In the genomic region with DNA sequence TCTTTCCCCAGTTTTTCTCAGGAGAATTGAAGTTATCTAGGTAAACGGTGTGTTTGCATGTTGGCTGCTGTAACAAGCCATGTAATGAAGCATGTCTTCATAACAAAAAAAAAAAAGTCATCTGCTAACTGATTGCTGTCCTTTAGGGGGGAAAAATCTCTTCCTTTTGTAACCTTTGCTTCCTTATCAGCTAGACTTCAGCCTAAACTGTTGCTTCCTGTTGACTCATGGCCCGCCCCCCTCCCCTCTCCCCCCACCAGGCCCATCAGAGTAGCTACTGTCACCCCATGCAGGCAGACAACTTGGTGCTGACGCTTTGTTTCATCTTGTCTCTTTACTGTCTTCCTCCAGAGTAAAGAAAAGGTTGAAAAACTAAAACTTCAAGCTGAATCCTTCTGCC, we compare ENCODE assay signal across 29 mouse cellular contexts.
DNase-seq lines count a peak whose midpoint lies in the region; ATAC-seq and TF ChIP-seq lines count a peak whose summit lies in the region.
"Had no signal": no experiment of that assay in that cellular context is flagged by ENCODE, and none has a peak within 500 bp of the region (broad histone marks: within the 10 kb centered on the region; RNA-seq: fewer than 3 reads in every experiment).

No protein-coding gene starts in this region.

- H3K9me3 ChIP-seq in liver, embryonic 14.5 days (ENCODE audit: control insufficient read depth, low read length) = no peaks in the 10 kb centered on the region
- H3K9me3 ChIP-seq in midbrain, embryonic 16.5 days (replicated peaks; ENCODE audit: control insufficient read depth, low read length, poor library complexity, severe bottlenecking) = no peaks in the 10 kb centered on the region
- H3K9me3 ChIP-seq: heart, embryonic 13.5 days; hindbrain, embryonic 13.5 days; midbrain, embryonic 10.5 days; neural tube, embryonic 15.5 days; stomach, embryonic 15.5 days had no signal

- H3K36me3 ChIP-seq in liver, embryonic 14.5 days (replicated peaks; ENCODE audit: control insufficient read depth, insufficient read depth, low read depth) = no peaks in the 10 kb centered on the region
- no peaks in the 10 kb centered on the region for H3K36me3 ChIP-seq in midbrain, embryonic 16.5 days (ENCODE audit: control insufficient read depth, insufficient read depth, low read length)
- H3K36me3 ChIP-seq: G1E; heart, embryonic 13.5 days; hindbrain, embryonic 13.5 days; midbrain, embryonic 10.5 days; neural tube, embryonic 15.5 days; stomach, embryonic 15.5 days had no signal

- 0% methylated on average over 3 of the region's 3 CpGs for WGBS in liver, embryonic 14.5 days (ENCODE audit: insufficient replicate concordance)
- 72% methylated on average over 3 of the region's 3 CpGs for WGBS in midbrain, embryonic 16.5 days

- peak overlapping the region; percentile 42 for H3K4me2 ChIP-seq in liver, embryonic 14.5 days (ENCODE audit: low read depth)
- no peak overlapping the region for H3K4me2 ChIP-seq in midbrain, embryonic 16.5 days (ENCODE audit: low read length)
- H3K4me2 ChIP-seq: heart, embryonic 13.5 days; hindbrain, embryonic 13.5 days; neural tube, embryonic 15.5 days; stomach, embryonic 15.5 days had no signal

- peak overlapping the region; percentile 14 to 35 for H3K4me3 ChIP-seq in liver, embryonic 14.5 days (ENCODE audit: insufficient read depth in 1 of 2, low read depth in 2 of 2, low read length in 2 of 2)
- H3K4me3 ChIP-seq in midbrain, embryonic 16.5 days (ENCODE audit: low read depth, low read length) = no peak overlapping the region
- H3K4me3 ChIP-seq: heart, embryonic 13.5 days; hindbrain, embryonic 13.5 days; layer of hippocampus, adult 2 months; midbrain, embryonic 10.5 days; neural tube, embryonic 15.5 days; stomach, embryonic 15.5 days had no signal

- DNase-seq in CD4-positive, CD25-positive, alpha-beta regulatory T cell, adult 2 months (ENCODE audit: low read depth, low spot score) = peak; percentile 9
- no peak for DNase-seq in liver, embryonic 14.5 days (ENCODE audit: low read depth in 3 of 3, low spot score in 3 of 3)
- peak; percentile 38 for DNase-seq in yolk sac, embryonic 10.5 days (ENCODE audit: low spot score)
- no peak for DNase-seq in right cerebral cortex, adult 2 months (ENCODE audit: low spot score in 2 of 2)
- no peak for DNase-seq in kidney, adult 11 months
- DNase-seq: adrenal gland, postnatal 14 days; cerebellum, adult 2 months; cerebellum, postnatal 36 days; gastrocnemius, postnatal 10 days; heart, adult 11 months; heart, postnatal 14 days; kidney, adult 9 months; kidney, postnatal 25 days; lung, postnatal 4 days; right cerebral cortex, adult 18-20 months; thymus, adult 2 months had no signal

- no peak for TF ChIP-seq EP300 in liver, embryonic 14.5 days (IDR thresholded peaks at IDR 0.05; ENCODE audit: low read depth)

- H3K27ac ChIP-seq in liver, embryonic 14.5 days = no peak overlapping the region
- H3K27ac ChIP-seq in midbrain, embryonic 16.5 days (ENCODE audit: low read length) = no peak overlapping the region
- H3K27ac ChIP-seq: heart, embryonic 13.5 days; hindbrain, embryonic 13.5 days; layer of hippocampus, adult 2 months; midbrain, embryonic 10.5 days; neural tube, embryonic 15.5 days; stomach, embryonic 15.5 days had no signal

- no peak for ATAC-seq in CD4-positive, CD25-positive, alpha-beta regulatory T cell, adult 4 months
- peak; percentile 10 to 51; a peak in 2 of 4 replicates for ATAC-seq in hematopoietic stem cell, adult 5-6 weeks (replicated peaks in 1 of 2; ENCODE audit: insufficient read depth in 1 of 2, low FRiP score in 2 of 2, low TSS enrichment in 1 of 2, low read depth in 1 of 2, poor library complexity in 2 of 2, severe bottlenecking in 2 of 2)
- no peak; the same call in 1 of the 2 replicates for ATAC-seq in liver, embryonic 14.5 days (ENCODE audit: insufficient read depth)
- no peak for ATAC-seq in midbrain, embryonic 16.5 days
- ATAC-seq: activated CD4-positive, CD25-positive, alpha-beta regulatory T cell, adult 4 months; forebrain, embryonic 14.5 days; inflammation-experienced regulatory T-cells, adult 6 months had no signal

- peaks cover 2 to 20% of the 10 kb centered on the region in 2 experiments; a peak in 1 of 4 replicates for H3K4me1 ChIP-seq in liver, embryonic 14.5 days (replicated peaks; ENCODE audit: control insufficient read depth in 2 of 2, insufficient read depth in 2 of 2, low read length in 1 of 2)
- H3K4me1 ChIP-seq in midbrain, embryonic 16.5 days (ENCODE audit: control insufficient read depth, insufficient read depth, low read length) = no peaks in the 10 kb centered on the region
- H3K4me1 ChIP-seq: hindbrain, embryonic 13.5 days; neural tube, embryonic 15.5 days; stomach, embryonic 15.5 days had no signal

- H3K9ac ChIP-seq in liver, embryonic 14.5 days (replicated peaks) = no peak overlapping the region
- H3K9ac ChIP-seq in midbrain, embryonic 16.5 days (ENCODE audit: low read depth, low read length) = no peak overlapping the region
- H3K9ac ChIP-seq: heart, embryonic 13.5 days; hindbrain, embryonic 13.5 days; neural tube, embryonic 15.5 days; stomach, embryonic 15.5 days had no signal

- no peak for TF ChIP-seq CTCF in liver, embryonic 14.5 days (IDR thresholded peaks at IDR 0.05; ENCODE audit: low read depth)

- H3K27me3 ChIP-seq in liver, embryonic 14.5 days (ENCODE audit: control insufficient read depth, insufficient read depth, low read length) = no peaks in the 10 kb centered on the region
- H3K27me3 ChIP-seq in midbrain, embryonic 16.5 days (ENCODE audit: control insufficient read depth, insufficient read depth, low read depth, low read length) = no peaks in the 10 kb centered on the region
- H3K27me3 ChIP-seq: heart, embryonic 13.5 days; hindbrain, embryonic 13.5 days; neural tube, embryonic 15.5 days; stomach, embryonic 15.5 days had no signal

Comparison
In these comparisons a context has a peak if more than half of its experiments do, and no peak if none do; other contexts are left out.
1. DNase-seq: peak in CD4-positive, CD25-positive, alpha-beta regulatory T cell, adult 2 months (single experiment) and yolk sac, embryonic 10.5 days (single experiment); none in liver, embryonic 14.5 days (0 of 3), right cerebral cortex, adult 2 months (0 of 2) and kidney, adult 11 months (single experiment).
2. ATAC-seq: peak in hematopoietic stem cell, adult 5-6 weeks (2 of 2); none in CD4-positive, CD25-positive, alpha-beta regulatory T cell, adult 4 months (single experiment), liver, embryonic 14.5 days (single experiment) and midbrain, embryonic 16.5 days (single experiment).